Mouse (Mus musculus): ENCODE measurements around the gene Olfr10.

The Olfr10 gene

DNA sequence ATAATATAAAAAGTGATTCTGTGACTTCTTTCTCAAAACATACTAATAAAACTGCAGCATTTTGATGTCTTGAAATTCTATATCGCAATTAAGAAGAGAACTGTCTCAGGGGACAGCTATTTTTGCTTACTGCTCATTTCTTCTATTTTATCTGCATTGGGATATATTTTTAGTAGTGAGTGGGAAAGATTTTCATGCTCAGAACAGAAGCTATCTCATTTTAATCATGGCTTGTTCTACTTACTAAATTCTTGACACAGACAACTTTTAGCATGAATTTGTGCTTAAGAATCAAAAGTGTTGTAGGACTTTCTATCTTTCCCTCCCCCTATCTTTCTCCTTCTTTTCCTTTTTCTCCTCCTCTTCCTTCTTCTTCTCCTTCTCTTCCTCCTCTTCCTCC, 25.1 kb downstream of the Olfr10 start:
- no peak for DNase-seq

DNA sequence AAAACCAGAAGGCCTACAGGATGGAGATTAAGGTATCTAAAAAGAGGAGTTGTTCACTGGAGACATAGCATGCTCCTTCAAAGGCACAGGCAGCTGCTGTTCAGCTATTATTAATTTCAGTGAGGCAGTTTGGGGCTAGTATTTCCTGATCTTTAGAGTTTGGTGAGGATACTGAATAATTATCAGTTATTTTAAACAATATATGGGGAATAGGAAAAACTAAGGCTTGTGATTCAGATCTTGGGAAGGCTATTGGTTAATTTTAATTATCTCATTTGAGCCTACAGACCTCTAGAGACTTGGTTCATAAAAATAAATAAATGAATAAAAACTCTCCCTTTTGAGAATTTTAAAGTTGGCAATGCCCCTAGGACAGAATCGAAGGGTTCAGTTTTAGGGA, 30.3 kb downstream of the Olfr10 start, which contains the start of gene Olfr1390:
Gene Olfr1390 (plus strand): TSS at position 301 of the 400 bp plus-strand sequence.
- no peak for DNase-seq

DNA sequence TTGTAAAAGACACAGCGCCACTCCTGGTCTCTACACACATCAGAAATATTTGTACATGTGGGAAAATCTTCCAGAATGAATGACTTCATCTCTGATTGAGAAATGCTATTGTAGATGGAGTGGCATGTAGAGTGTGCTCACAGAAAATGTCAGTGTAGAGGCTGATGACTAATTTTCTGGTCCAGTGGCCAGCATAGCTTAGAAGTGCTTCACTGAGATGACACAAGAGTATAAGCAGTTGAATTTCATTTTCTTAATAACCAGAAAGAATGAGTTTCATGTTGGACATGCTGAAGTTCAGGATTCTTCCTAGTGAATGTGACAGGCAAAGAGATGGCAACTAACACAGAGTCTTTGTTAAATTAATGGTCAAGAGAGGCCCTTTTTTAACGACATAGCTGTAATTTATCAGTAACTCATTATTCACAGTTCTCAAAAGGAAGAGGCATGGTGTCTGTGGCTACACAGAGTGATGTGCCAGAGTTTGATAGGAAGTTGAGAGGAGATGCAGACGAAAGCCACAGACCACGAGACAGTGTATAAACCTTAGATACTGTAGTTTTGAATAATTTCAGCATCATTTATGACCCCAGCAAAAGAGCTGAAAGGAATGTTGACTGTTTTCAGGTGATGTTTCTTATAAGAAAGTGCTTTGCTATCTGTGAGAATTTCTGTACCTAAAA, 32.8 kb downstream of the Olfr10 start:
- no peak for DNase-seq

Data from thymus, postnatal 25 days (tissue).